Mouse (Mus musculus): ENCODE data around the gene Zfp979.
"Not testable (repeated sequence)": the region's sequence is repeated elsewhere in the genome, so short reads cannot be mapped to it uniquely, and the experiment has no call there.

Gene Zfp979

DNA sequence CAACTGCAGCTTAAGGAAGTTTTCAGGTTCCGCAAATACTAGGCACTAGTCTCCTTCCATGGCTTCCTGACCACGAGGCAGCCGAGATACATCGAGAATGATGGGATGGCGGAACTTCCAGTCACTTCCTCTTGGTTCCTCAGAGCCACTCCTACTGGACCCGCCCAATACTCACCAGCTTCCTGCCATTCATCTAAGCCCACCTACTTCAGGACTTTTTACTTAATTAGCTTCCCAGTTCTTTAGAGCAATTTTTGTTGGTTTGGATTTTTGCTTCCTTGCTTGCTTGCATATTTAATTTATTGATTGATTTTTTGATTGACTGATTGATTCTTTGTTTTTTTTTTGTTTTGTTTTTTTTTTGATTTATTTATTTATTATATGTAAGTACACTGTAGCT is at the start of gene Zfp979:
Gene Zfp979, minus strand, starts transcription at position 101 of the 400 bp plus-strand sequence.
- not testable (repeated sequence) for DNase-seq

DNA sequence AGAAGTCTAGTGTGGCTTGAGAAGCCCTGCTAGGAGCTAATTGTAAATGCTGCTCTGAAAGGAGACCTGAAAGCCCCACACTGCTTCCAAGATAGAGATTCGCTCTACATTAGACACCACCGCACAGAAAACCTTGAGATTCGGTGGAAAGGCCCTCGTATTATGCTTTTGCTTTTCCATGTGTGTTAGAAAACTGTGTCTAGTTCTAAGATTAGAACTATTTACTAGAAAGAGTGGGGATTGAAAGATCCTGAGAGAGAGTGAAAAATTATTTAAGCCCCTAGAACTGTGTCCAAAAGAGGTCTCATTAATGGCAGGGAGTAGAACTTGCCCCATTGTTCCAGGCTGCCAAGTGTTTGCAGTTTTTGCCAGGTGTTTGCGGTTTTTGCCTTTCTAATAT is 12.9 kb upstream of the Zfp979 start:
- DNase-seq = not testable (repeated sequence)

DNA sequence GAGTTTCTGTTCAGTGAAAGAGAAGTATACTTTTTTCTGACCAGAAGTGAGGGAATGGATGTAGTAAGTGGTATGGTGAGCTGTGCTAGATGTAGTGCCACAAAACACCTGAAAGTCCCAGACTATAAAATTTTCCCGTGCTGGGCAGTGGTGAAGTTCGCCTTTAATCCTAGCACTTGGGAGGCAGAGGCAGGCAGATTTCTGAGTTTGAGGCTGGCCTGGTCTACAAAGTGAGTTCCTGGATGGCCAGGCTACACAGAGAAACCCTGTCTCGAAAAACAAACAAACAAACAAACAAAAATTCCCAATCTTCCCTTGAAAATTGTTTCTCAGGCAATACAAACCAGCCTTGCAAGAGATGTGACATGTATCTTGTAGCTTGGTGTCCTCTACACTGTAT is 5.1 kb upstream of the Zfp979 start:
- DNase-seq = not testable (repeated sequence)

DNA sequence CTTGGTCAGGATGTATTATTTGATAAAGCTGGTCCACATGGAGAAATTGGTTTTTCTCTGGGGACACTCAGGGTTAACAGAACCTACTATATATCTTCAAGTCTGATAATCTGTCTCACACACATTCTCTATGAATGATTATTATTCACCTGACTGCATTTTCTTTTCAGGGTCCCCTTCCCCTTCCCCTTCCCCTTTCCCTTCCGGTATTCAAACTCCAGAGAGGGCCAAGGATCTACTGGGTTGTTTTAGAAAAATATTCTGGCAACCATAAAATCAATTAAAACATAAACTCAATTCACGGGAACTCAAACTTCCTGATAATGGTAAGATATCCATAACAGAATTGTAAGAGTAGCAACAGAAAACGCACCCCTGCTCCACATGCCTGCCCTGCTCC is 381 bp downstream of the Zfp979 start:
- DNase-seq = not testable (repeated sequence)

DNA sequence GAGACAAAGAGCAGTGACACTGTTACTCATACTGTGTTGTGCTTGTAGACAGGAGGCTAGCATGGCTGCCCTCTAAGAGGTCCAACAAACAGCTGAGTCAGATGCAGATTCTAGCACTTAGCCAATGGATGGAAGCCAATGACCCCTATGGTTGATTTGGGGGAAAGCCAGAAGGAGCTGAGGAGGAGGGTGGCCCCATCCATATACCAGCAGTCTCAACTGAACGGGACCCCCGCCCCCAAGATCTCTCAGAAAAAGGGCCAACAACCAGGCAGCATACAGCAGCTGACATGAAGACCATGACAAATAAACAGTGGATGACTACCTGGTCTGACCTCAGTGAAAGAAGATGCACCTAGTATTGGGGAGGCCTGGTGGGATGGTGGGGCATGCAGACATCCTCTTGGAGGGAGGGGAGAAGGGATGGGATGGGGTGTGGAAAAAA is 8.5 kb downstream of the Zfp979 start:
- not testable (repeated sequence) for DNase-seq

DNA sequence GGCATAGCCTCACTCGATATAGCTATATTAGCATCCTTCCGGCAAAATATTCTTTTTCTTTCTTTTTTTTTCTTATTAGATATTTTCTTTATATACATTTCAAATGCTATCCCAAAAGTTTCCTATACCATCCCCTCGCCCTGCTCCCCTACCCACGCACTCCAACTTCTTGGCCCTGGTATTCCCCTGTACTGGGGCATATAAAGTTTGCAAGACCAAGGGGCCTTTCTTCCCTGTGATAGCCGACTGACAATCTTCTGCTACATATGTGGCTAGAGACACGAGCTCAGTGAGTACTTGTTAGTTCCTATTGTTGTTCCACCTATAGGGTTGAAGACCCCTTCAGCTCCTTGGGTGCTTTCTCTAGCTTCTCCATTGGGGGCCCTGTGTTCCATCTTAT is 35.8 kb downstream of the Zfp979 start:
- DNase-seq = not testable (repeated sequence)

DNA sequence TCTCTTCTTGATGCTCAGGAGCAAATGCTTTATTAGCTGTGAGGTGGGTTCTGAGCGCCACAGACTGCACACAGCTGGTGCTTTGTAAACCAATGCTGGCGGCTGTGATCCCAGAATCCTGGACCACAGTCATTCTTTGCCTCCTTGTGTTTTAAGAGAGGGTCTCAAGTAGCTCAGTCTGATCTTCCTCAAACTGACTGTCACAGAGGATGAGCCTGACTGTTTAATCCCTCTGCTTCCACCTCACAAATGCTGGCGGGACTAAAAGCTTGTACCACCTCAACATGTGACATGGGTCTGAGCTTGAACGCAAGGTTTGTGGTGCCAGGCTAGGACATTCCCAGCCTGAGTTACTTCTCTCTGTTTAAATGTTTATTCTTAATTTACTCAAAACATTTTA is 36.8 kb downstream of the Zfp979 start:
- DNase-seq = no peak

DNA sequence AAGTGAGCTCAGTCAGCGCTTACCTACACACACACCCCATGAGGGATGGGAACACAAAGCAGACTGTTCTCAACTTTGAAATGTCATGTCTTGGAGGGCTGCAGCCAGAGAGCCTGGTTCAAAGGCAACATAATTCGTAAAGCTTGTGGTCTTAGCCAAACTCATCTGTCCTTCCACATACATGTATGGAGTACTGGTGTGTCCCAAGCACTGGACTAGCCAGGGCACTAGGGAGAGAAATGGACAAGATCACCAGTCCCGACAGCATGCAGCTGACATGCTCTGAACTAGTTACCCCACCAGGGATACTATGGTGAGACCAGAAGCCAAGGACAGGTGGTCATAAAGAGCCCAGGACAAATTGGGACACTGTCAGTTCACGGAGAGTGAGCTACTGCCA is 38.5 kb downstream of the Zfp979 start:
- DNase-seq = no peak

DNA sequence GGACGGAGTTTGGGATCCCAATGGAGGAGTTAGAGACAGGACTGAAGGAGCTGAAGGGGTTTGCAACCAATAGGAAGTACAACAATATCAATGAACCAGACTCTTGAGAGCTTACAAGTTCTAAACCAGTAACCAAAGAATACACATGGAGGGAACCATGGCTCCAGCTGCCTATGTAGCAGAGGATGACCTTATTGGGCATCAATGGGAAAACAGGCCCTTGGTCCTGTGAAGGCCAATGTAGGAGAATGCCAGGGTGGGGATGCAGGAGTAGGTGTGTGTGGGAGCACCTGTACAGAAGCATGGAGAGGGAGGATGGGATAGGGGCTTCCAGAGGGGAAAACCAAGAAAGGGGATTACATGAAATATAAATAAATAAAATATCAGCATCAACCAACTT is 40.4 kb downstream of the Zfp979 start:
- DNase-seq = no peak

DNA sequence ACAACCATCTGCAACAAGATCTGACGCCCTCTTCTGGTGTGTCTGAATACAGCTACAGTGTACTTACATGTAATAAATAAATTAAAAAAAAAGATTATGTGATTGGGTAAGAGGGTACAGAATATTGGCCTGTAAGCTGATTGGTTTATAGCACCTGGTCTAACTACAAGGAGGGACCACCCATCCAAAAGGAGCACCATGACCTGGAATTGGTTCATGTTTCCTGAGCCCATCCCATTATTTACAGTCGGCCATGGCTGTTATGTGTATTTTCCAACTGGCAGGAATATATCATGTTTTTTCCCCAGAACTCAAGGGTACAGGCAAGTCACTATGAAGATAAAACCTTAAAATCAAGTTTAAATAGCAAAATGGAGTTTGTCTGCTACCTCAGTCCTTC is 43.5 kb downstream of the Zfp979 start:
- DNase-seq = no peak

DNA sequence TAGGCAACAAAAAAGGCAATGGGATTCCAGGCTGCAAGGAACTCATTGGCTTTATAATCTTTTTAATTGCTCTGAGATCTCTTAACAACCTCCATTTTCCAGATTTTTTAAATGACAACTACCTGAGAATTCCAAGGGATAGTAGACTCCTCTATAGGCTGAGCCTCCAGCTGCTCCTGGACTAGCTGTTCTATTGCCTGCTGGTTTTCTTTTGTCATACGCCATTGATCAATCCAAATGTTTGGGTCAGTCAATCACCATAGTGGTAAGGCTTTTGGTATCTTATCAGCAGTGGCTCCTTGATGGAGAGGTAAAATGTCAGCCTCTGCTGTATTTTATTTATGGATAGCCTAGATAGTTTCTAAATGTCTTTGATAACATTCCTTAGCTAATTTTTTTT is 44.6 kb downstream of the Zfp979 start:
- DNase-seq = no peak

DNA sequence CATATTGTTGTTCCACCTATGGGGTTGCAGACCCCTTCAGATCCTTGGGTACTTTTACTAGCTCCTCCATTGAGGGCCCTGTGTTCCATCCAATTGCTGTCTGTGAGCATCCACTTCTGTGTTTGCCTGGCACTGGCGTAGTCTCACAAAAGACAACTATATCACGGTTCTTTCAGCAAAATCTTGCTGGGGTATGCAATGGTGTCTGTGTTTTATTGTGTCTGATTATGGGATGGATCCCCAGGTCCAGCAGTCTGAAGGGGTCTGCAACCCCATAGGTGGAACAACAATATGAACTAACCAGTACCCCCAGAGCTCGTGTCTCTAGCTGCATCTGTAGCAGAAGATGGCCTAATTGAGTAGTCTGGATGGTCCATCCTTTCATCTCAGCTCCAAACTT is 47.7 kb downstream of the Zfp979 start:
- not testable (repeated sequence) for DNase-seq

DNA sequence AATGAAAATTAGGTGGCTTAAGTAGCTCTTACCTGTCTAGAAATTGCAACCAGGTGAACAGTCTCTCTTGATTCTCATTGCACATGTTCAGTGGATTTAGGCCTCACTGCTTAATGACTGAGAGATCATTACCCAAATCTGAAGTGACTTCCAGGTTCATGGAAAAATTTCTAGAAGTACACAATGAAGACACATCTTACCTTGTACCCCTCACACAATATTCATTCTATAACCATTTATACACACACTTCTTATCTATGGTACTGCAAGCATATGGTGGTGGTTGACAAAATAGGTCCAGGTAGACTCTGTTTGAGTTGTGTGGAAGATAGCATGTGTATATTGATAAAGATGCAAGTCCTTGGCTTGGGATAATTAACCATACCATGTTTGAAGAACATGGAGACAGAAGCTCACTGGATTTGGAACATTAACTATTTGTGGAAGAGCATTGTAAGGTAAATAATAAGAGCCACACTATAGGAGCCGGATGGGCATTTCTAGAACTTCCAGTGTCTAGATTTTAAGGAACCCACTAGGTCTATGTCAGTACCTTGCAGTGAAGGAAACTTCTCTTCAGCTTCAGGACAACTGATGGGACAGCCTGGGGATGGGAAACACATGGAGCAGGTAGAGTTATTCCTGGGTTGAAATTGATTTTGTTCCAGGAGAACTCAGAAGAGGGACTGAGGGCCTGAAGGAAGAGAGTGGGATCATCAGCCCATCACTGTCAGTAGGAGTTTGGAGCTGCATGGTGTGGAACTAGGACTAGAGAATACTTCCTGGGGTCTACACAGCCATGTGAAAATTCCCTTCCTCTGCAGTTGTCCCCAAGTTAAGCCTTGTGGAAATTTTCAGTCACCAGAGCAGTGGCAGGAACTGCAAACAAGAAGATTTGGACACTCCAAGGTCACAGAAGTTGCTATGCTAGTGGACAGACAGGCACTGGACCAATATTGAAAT is 55.5 kb downstream of the Zfp979 start:
- no peak for DNase-seq

DNA sequence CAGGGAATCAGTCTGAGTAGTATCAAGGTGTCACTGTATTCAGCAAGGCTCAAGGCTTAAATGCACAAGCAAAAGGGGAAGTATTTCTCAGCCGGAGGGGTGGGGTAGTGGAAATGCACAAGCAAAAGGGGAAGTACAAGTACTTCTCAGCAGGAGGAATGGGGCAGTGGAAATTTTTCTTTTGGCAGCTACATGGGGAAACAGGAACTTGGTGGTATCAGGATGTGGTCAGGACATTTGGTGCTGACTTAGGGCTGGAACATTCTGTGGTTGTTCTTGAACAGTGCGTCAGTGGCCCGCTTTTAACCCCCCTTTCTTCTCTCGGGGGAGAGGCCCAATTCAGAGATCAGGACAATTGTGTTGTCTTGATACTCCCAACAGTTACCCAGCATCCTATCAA is 62.9 kb downstream of the Zfp979 start:
- not testable (repeated sequence) for DNase-seq

DNA sequence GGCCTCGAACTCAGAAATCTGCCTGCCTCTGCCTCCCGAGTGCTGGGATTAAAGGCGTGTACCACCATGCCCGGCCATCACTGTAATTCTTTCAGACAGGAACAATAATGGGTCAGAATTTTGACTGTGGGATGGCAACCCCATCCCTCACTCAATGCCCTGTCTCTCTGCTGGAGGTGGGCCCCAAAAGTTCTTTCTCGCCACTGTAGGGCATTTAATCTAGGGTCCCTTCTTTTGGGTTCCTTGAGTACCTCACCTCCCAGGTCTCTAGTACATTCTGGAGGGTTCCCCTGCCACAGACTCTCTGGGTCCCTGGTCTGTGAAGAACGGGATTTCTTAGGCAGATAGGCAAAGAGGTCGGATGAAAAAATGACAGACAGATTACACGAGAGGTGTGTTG is 71.2 kb downstream of the Zfp979 start:
- DNase-seq = not testable (repeated sequence)

DNA sequence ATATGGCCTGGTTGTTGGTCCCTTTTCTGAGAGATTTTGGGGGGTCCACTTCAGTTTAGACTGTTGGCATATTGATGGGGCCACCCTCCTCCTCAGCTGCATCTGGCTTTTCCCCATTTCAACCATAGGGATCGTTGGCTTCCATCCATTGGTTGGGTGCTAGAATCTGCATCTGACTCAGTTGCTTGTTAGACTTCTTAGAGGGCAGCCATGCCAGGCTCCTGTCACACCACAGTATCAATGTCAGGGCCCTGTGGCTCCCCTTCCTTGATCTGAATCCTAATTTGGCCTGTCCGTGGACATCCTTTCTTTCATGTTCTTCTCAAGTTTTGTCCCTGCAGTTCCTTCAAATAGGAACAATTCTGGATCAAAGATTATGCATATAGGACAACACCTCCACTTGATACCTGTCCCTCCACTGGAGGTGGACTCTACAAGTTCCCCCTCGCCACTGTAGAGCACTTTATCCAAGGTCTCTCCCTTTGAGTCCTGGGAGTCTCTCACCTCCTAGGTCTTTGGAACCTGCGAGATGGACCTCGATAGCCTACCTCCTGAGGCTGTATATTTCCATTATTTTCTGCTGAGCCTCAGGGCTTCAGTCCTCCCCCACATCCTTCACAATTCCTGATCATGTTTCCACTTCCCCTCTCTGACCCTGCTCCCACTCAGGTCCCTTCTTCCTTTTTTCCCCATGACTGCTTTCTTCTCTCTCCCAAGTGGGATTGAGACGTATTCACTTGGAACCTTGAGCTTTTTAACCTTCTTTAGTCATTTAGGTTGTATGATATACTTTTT is 76.7 kb downstream of the Zfp979 start:
- DNase-seq = no peak

Measured in B cell, adult 2 months (primary cell).